Mouse (Mus musculus) CH12.LX (cell line): ENCODE measurements around the gene Gm43720. TPM values are rescaled to one million over a fixed set of nuclear protein-coding genes. Genes with fewer than 3 reads are reported as not detected.

Experiments
- DNase-seq: peaks from one replicate; pipeline ENCODE4 v3.0.0-alpha.2; 2013; ENCODE audit errors: extremely low read depth
- H3K27ac ChIP-seq: 2 replicates; pipeline ENCODE4 v1.5.1; 2012; ENCODE audit warnings: low read depth, mild to moderate bottlenecking, control low read depth, moderate library complexity; ENCODE audit not compliant: insufficient read depth
- H3K27me3 ChIP-seq: replicated peaks from 2 replicates; pipeline ENCODE3; 2012; ENCODE audit warnings: inconsistent platforms
- H3K36me3 ChIP-seq, 2 experiments: replicated peaks in 1 of 2; 2 replicates each; pipeline versions ENCODE3 to v1.6.1; 2012; ENCODE audit warnings: inconsistent platforms in 1 of 2, low read length in 1 of 2, mild to moderate bottlenecking in 1 of 2, mixed read lengths in 1 of 2, moderate library complexity in 1 of 2; ENCODE audit not compliant: control insufficient read depth in 1 of 2, insufficient read depth in 1 of 2
- H3K4me1 ChIP-seq, 2 experiments: 2 replicates each; pipeline ENCODE4 v1.6.1; 2012; ENCODE audit warnings: inconsistent platforms in 1 of 2, moderate library complexity in 1 of 2; ENCODE audit not compliant: insufficient read depth in 2 of 2, control insufficient read depth in 1 of 2
- H3K4me2 ChIP-seq: 2 replicates; pipeline ENCODE4 v1.6.1; 2012; ENCODE audit warnings: low read depth, mild to moderate bottlenecking, control low read depth; ENCODE audit not compliant: poor library complexity, insufficient read depth, severe bottlenecking
- H3K4me3 ChIP-seq, 3 experiments: fragments of 150-350 bp in 1 of 3; sonication (generic) in 1 of 3; replicated peaks in 1 of 3; 2 replicates each; pipeline versions ENCODE3 to v1.5.1; 2011 to 2012; ENCODE audit warnings: low read depth in 2 of 3, low read length in 2 of 3, mild to moderate bottlenecking in 2 of 3, moderate library complexity in 2 of 3, control low read depth in 1 of 3, improper control_type of control experiment in 1 of 3, inconsistent platforms in 1 of 3, mixed read lengths in 1 of 3; ENCODE audit not compliant: poor library complexity in 1 of 3
- H3K79me2 ChIP-seq: replicated peaks from 2 replicates; pipeline ENCODE4 v1.6.1; 2012; ENCODE audit warnings: mild to moderate bottlenecking, moderate library complexity; ENCODE audit not compliant: control insufficient read depth, poor library complexity, insufficient read depth, severe bottlenecking; ENCODE audit errors: extremely low read depth
- H3K9ac ChIP-seq: 2 replicates; pipeline ENCODE4 v1.6.1; 2012; ENCODE audit warnings: low read depth, mild to moderate bottlenecking, control low read depth, moderate library complexity; ENCODE audit not compliant: insufficient read depth
- H3K9me3 ChIP-seq: replicated peaks from 2 replicates; pipeline ENCODE3; 2012; ENCODE audit warnings: low read length, inconsistent platforms, mixed read lengths
- BHLHE40 ChIP-seq: IDR thresholded peaks from 2 replicates; pipeline ENCODE4 v1.6.1; 2011; ENCODE audit warnings: mild to moderate bottlenecking, low read depth, low read length, improper control_type of control experiment
- CHD1 ChIP-seq: IDR thresholded peaks from 2 replicates; pipeline ENCODE4 v1.6.1; 2012; ENCODE audit warnings: low read depth, low read length, improper control_type of control experiment, inconsistent platforms
- CHD2 ChIP-seq: IDR thresholded peaks from 2 replicates; pipeline ENCODE4 v1.6.1; 2011; ENCODE audit warnings: low read length, improper control_type of control experiment
- CTCF ChIP-seq, 2 experiments: IDR thresholded peaks in 1 of 2; conservative IDR thresholded peaks in 1 of 2; 2 replicates each; pipeline ENCODE4 v1.5.1; 2011 to 2012; ENCODE audit warnings: low read depth in 2 of 2, low read length in 2 of 2, improper control_type of control experiment in 1 of 2, inconsistent platforms in 1 of 2, mild to moderate bottlenecking in 1 of 2, moderate library complexity in 1 of 2
- E2F4 ChIP-seq: IDR thresholded peaks from 2 replicates; pipeline ENCODE4 v1.6.1; 2011; ENCODE audit warnings: low read depth, low read length, improper control_type of control experiment; ENCODE audit not compliant: insufficient replicate concordance
- ELF1 ChIP-seq: IDR thresholded peaks from 2 replicates; pipeline ENCODE4 v1.6.1; 2014; ENCODE audit warnings: low read depth, mild to moderate bottlenecking, inconsistent platforms, low read length, improper control_type of control experiment
- HCFC1 ChIP-seq: IDR thresholded peaks from 2 replicates; pipeline ENCODE4 v1.6.1; 2012; ENCODE audit warnings: low read depth, mild to moderate bottlenecking, inconsistent platforms, low read length, improper control_type of control experiment
- IRF4 ChIP-seq: IDR thresholded peaks from 2 replicates; pipeline ENCODE4 v1.6.1; 2014; ENCODE audit warnings: low read depth, mild to moderate bottlenecking, inconsistent platforms, low read length, improper control_type of control experiment
- JUND ChIP-seq: conservative IDR thresholded peaks from 2 replicates; pipeline ENCODE4 v1.6.1; 2011; ENCODE audit warnings: low read depth, low read length, improper control_type of control experiment
- KAT2A ChIP-seq: IDR thresholded peaks from 2 replicates; pipeline ENCODE4 v1.6.1; 2012; ENCODE audit warnings: low read length, improper control_type of control experiment, inconsistent platforms; ENCODE audit not compliant: insufficient replicate concordance
- MAFK ChIP-seq: IDR thresholded peaks from 2 replicates; pipeline ENCODE4 v1.6.1; 2011; ENCODE audit warnings: low read length, improper control_type of control experiment; ENCODE audit not compliant: insufficient replicate concordance
- MAX ChIP-seq: IDR thresholded peaks from 2 replicates; pipeline ENCODE4 v1.6.1; 2011; ENCODE audit warnings: low read length, improper control_type of control experiment
- MEF2A ChIP-seq: IDR thresholded peaks from 2 replicates; pipeline ENCODE4 v1.6.1; 2014; ENCODE audit warnings: low read depth, mild to moderate bottlenecking, inconsistent platforms, low read length, improper control_type of control experiment, borderline replicate concordance
- MXI1 ChIP-seq: IDR thresholded peaks from 2 replicates; pipeline ENCODE4 v1.6.1; 2011; ENCODE audit warnings: mild to moderate bottlenecking, low read depth, low read length, improper control_type of control experiment
- SIN3A ChIP-seq: IDR thresholded peaks from 2 replicates; pipeline ENCODE4 v1.6.1; 2012; ENCODE audit warnings: low read length, improper control_type of control experiment, inconsistent platforms
- UBTF ChIP-seq: IDR thresholded peaks from 2 replicates; pipeline ENCODE4 v1.6.1; 2012; ENCODE audit warnings: low read depth, mild to moderate bottlenecking, inconsistent platforms, low read length, improper control_type of control experiment, moderate library complexity
- USF1 ChIP-seq: IDR thresholded peaks from 2 replicates; pipeline ENCODE4 v1.6.1; 2014; ENCODE audit warnings: low read depth, mild to moderate bottlenecking, inconsistent platforms, low read length, improper control_type of control experiment
- ZC3H11A ChIP-seq: IDR thresholded peaks from 2 replicates; pipeline ENCODE4 v1.6.1; 2012; ENCODE audit warnings: low read depth, mild to moderate bottlenecking, inconsistent platforms, low read length, improper control_type of control experiment
- ZKSCAN1 ChIP-seq: IDR thresholded peaks from 2 replicates; pipeline ENCODE4 v1.6.1; 2012; ENCODE audit warnings: low read depth, inconsistent platforms, low read length, improper control_type of control experiment, borderline replicate concordance
- ZNF384 ChIP-seq: IDR thresholded peaks from 2 replicates; pipeline ENCODE4 v1.6.1; 2012; ENCODE audit warnings: low read depth, low read length, improper control_type of control experiment, inconsistent platforms
- dilution Hi-C: fragments of 300-500 bp; cut with MboI; formaldehyde crosslinking; loops from 2 replicates; pipeline ENCODE4 v1.14.3; 2020; ENCODE audit warnings: low sequenced_read_pairs; ENCODE audit not compliant: extremely low pct_unique_long_range_greater_than_20kb, extremely low pct_ligation_motif_present
- in situ Hi-C: fragments of 300-500 bp; cut with MboI; formaldehyde crosslinking; loops from 3 replicates; pipeline ENCODE4 v1.14.3; 2019; ENCODE audit warnings: low sequenced_read_pairs, low pct_ligation_motif_present, low pct_unique_long_range_greater_than_20kb, mixed read lengths
- polyA plus RNA-seq: library from polyadenylated mRNA; unstranded; fragments of >175 nt; gene quantifications from 2 replicates; pipeline ENCODE4 v1.2.1, GENCODE M21; 2012; ENCODE audit warnings: low read depth; ENCODE audit not compliant: insufficient read length
- total RNA-seq, 2 experiments: library from RNA; depleted of rRNA; stranded (reverse); fragments of 300-350 nt in 1 of 2; fragments of >200 nt in 1 of 2; gene quantifications; 2 replicates each; pipeline ENCODE4 v1.2.3; 2012 to 2014

Gene Gm43720
- total and polyA plus RNA-seq, 3 experiments: not detected

- dilution Hi-C loops (no loop called here), in situ Hi-C loops (no loop called here)
- no peak overlapping the region for H3K4me3 ChIP-seq
- peaks cover 12 to 57% of the 10 kb centered on the region in 2 experiments for H3K4me1 ChIP-seq
- H3K27me3 ChIP-seq: no peaks in the 10 kb centered on the region
- no peak overlapping the region for H3K9ac ChIP-seq
- H3K36me3 ChIP-seq: peaks cover 48 to 77% of the 10 kb centered on the region in 2 experiments
- no peak for DNase-seq
- no peak overlapping the region for H3K27ac ChIP-seq
- no peak overlapping the region for H3K4me2 ChIP-seq
- no peaks in the 10 kb centered on the region for H3K9me3 ChIP-seq
- H3K79me2 ChIP-seq: peaks cover 11% of the 10 kb centered on the region; the same call in 1 of the 2 replicates
- TF ChIP-seq MAX (no peak), UBTF (no peak), ZNF384 (no peak), MXI1 (no peak), CHD1 (no peak), MEF2A (no peak), USF1 (no peak), ZC3H11A (no peak), ZKSCAN1 (no peak), MAFK (no peak), E2F4 (no peak), BHLHE40 (no peak), HCFC1 (no peak), IRF4 (no peak), SIN3A (no peak), CHD2 (no peak), ELF1 (no peak), CTCF (conservative IDR thresholded peaks at IDR 0.05 in 1 of 2, IDR thresholded peaks at IDR 0.05 in 1 of 2; ENCODE audit: low read depth in 2 of 2, low read length in 2 of 2) (no peak), KAT2A (no peak), JUND (no peak)
Observed at GRCm38 (mm10) chr5:138262001-138262400, 17.8 kb downstream of the Gm43720 start.

- H3K4me1 ChIP-seq: peaks cover 15 to 67% of the 10 kb centered on the region in 2 experiments
- H3K9ac ChIP-seq: no peak overlapping the region
- TF ChIP-seq ZKSCAN1 (no peak), MEF2A (no peak)
- TF ChIP-seq, all 38 proteins: peak for 0
- Histone ChIP-seq H3K4me2 (no peak overlapping the region), H3K4me3 (no peak overlapping the region), H3K36me3 (peaks cover 48 to 66% of the 10 kb centered on the region in 2 experiments), H3K79me2 (peaks cover 11% of the 10 kb centered on the region; the same call in 1 of the 2 replicates), H3K27me3 (no peaks in the 10 kb centered on the region), H3K9me3 (no peaks in the 10 kb centered on the region), H3K27ac (no peak overlapping the region)
- DNase-seq: no peak
- in situ Hi-C loops (no loop called here), dilution Hi-C loops (no loop called here)
Observed at GRCm38 (mm10) chr5:138260834-138261233, 18.9 kb downstream of the Gm43720 start.
